Mouse (Mus musculus) CH12.LX (cell line): ENCODE data around the gene Ipo7.

Experiments used
- BHLHE40 ChIP-seq: IDR thresholded peaks from 2 replicates; pipeline ENCODE4 v1.6.1; 2011; ENCODE audit warnings: mild to moderate bottlenecking, low read depth, low read length, improper control_type of control experiment
- CTCF ChIP-seq, 2 experiments: IDR thresholded peaks in 1 of 2; conservative IDR thresholded peaks in 1 of 2; 2 replicates each; pipeline ENCODE4 v1.5.1; 2011 to 2012; ENCODE audit warnings: low read depth in 2 of 2, low read length in 2 of 2, improper control_type of control experiment in 1 of 2, inconsistent platforms in 1 of 2, mild to moderate bottlenecking in 1 of 2, moderate library complexity in 1 of 2
- GABPA ChIP-seq: IDR thresholded peaks from 2 replicates; pipeline ENCODE4 v1.6.1; 2012; ENCODE audit warnings: low read depth, low read length, improper control_type of control experiment, inconsistent platforms; ENCODE audit not compliant: insufficient replicate concordance
- MAX ChIP-seq: IDR thresholded peaks from 2 replicates; pipeline ENCODE4 v1.6.1; 2011; ENCODE audit warnings: low read length, improper control_type of control experiment

DNA sequence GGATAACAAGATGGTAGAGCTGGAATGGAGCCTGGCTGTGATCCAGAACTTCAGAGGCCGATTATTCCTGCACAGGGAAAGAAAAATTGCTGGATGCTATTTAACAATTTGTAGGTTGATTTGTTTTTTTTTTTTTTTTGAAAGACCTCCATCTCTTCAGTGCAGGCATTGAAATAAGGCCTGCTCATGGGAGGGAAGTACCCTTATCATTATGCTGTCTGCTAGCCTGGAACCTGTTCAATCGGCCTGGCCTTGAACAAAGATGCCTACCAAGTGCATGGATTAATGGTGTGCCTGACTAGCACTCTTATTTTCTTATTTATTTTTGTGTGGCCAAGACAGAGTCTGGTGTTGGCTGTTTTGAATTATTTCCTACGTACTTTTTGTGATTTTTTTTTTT is 12.3 kb downstream of the Ipo7 start:
- TF ChIP-seq BHLHE40: no peak
- TF ChIP-seq CTCF (conservative IDR thresholded peaks at IDR 0.05 in 1 of 2, IDR thresholded peaks at IDR 0.05 in 1 of 2; ENCODE audit: low read depth in 2 of 2, low read length in 2 of 2): no peak
- TF ChIP-seq MAX: no peak
- no peak for TF ChIP-seq GABPA
